Mouse (Mus musculus): Measurements from ENCODE around the gene Tmem127. TPM values are rescaled to one million over a fixed set of nuclear protein-coding genes. Genes with fewer than 3 reads are reported as not detected.

The Tmem127 gene
- polyA plus RNA-seq, 1 experiment from 2014 or later: 26.8 TPM

GRCm38 (mm10) chr2:127248334-127249004 is 761 bp downstream of the Tmem127 start:
- Histone ChIP-seq H3K4me1 (peaks cover 20% of the 10 kb centered on the region), H3K4me2 (peak overlapping the region; percentile 99), H3K27me3 (no peaks in the 10 kb centered on the region), H3K36me3 (peaks cover 31% of the 10 kb centered on the region), H3K4me3 (peak overlapping the region; percentile 89), H3K9me3 (no peaks in the 10 kb centered on the region), H3K27ac (peak overlapping the region; percentile 40; the same call in 1 of the 2 replicates), H3K9ac (peak overlapping the region; percentile 89)
- 1% methylated on average over 39 of the region's 39 CpGs for WGBS
- peak; percentile 62 for ATAC-seq (ENCODE audit: insufficient number of reproducible peaks, insufficient read depth, low FRiP score, low TSS enrichment, low read depth)

- ATAC-seq (ENCODE audit: insufficient number of reproducible peaks, insufficient read depth, low FRiP score, low TSS enrichment, low read depth): no peak
- H3K27me3 ChIP-seq: no peaks in the 10 kb centered on the region
- H3K36me3 ChIP-seq: peaks cover 13% of the 10 kb centered on the region
- peaks cover 20% of the 10 kb centered on the region for H3K4me1 ChIP-seq
- no peak overlapping the region for H3K4me3 ChIP-seq
- no peak overlapping the region for H3K9ac ChIP-seq
- no peak overlapping the region for H3K4me2 ChIP-seq
- H3K27ac ChIP-seq: no peak overlapping the region
- WGBS: 93% methylated on average over 9 of the region's 9 CpGs
- no peaks in the 10 kb centered on the region for H3K9me3 ChIP-seq
Observed at GRCm38 (mm10) chr2:127250291-127251008, 2.7 kb downstream of the Tmem127 start.

GRCm38 (mm10) chr2:127251457-127251856 is 3.7 kb downstream of the Tmem127 start:
- no peak for ATAC-seq (ENCODE audit: insufficient number of reproducible peaks, insufficient read depth, low FRiP score, low TSS enrichment, low read depth)
- Histone ChIP-seq H3K4me1 (peaks cover 19% of the 10 kb centered on the region), H3K9me3 (no peaks in the 10 kb centered on the region), H3K27ac (no peak overlapping the region), H3K27me3 (no peaks in the 10 kb centered on the region), H3K4me2 (no peak overlapping the region), H3K36me3 (peaks cover 13% of the 10 kb centered on the region), H3K4me3 (no peak overlapping the region), H3K9ac (0 out of 2 replicates have a peak overlapping the region, but pooled peaks have one; percentile 11)
- 80% methylated on average over 3 of the region's 3 CpGs for WGBS

- no peak overlapping the region for H3K4me3 ChIP-seq
- no peak overlapping the region for H3K9ac ChIP-seq
- 63% methylated on average over 3 of the region's 3 CpGs for WGBS
- peaks cover 13% of the 10 kb centered on the region for H3K4me1 ChIP-seq
- H3K9me3 ChIP-seq: no peaks in the 10 kb centered on the region
- no peak for ATAC-seq (ENCODE audit: insufficient number of reproducible peaks, insufficient read depth, low FRiP score, low TSS enrichment, low read depth)
- no peaks in the 10 kb centered on the region for H3K27me3 ChIP-seq
- H3K27ac ChIP-seq: no peak overlapping the region
- no peak overlapping the region for H3K4me2 ChIP-seq
- peaks cover 18% of the 10 kb centered on the region for H3K36me3 ChIP-seq
Observed at GRCm38 (mm10) chr2:127251880-127252527, 4.3 kb downstream of the Tmem127 start.

GRCm38 (mm10) chr2:127252787-127253186 is 5.1 kb downstream of the Tmem127 start:
- Histone ChIP-seq H3K27ac (no peak overlapping the region), H3K36me3 (peaks cover 26% of the 10 kb centered on the region), H3K4me2 (no peak overlapping the region), H3K4me3 (no peak overlapping the region), H3K27me3 (no peaks in the 10 kb centered on the region), H3K9me3 (no peaks in the 10 kb centered on the region), H3K9ac (no peak overlapping the region), H3K4me1 (peaks cover 12% of the 10 kb centered on the region)
- 86% methylated on average over 5 of the region's 5 CpGs for WGBS
- no peak for ATAC-seq (ENCODE audit: insufficient number of reproducible peaks, insufficient read depth, low FRiP score, low TSS enrichment, low read depth)

GRCm38 (mm10) chr2:127254604-127255134 is 7.0 kb downstream of the Tmem127 start:
- Histone ChIP-seq H3K9ac (no peak overlapping the region), H3K36me3 (peaks cover 45% of the 10 kb centered on the region), H3K4me1 (no peaks in the 10 kb centered on the region), H3K27ac (no peak overlapping the region), H3K4me3 (no peak overlapping the region), H3K4me2 (no peak overlapping the region), H3K27me3 (no peaks in the 10 kb centered on the region), H3K9me3 (no peaks in the 10 kb centered on the region)
- 85% methylated on average over 3 of the region's 3 CpGs for WGBS
- ATAC-seq (ENCODE audit: insufficient number of reproducible peaks, insufficient read depth, low FRiP score, low TSS enrichment, low read depth): no peak

- Histone ChIP-seq H3K36me3 (peaks cover 50% of the 10 kb centered on the region), H3K4me2 (no peak overlapping the region), H3K9me3 (no peaks in the 10 kb centered on the region), H3K9ac (no peak overlapping the region), H3K4me1 (no peaks in the 10 kb centered on the region), H3K27ac (no peak overlapping the region), H3K4me3 (no peak overlapping the region), H3K27me3 (no peaks in the 10 kb centered on the region)
- WGBS: 82% methylated on average over 6 of the region's 6 CpGs
- no peak for ATAC-seq (ENCODE audit: insufficient number of reproducible peaks, insufficient read depth, low FRiP score, low TSS enrichment, low read depth)
Observed at GRCm38 (mm10) chr2:127255294-127255693, 7.6 kb downstream of the Tmem127 start.

GRCm38 (mm10) chr2:127259340-127259739 is 11.6 kb downstream of the Tmem127 start:
- H3K27ac ChIP-seq: no peak overlapping the region
- no peak overlapping the region for H3K4me3 ChIP-seq
- peaks cover 47% of the 10 kb centered on the region for H3K36me3 ChIP-seq
- no peaks in the 10 kb centered on the region for H3K27me3 ChIP-seq
- ATAC-seq (ENCODE audit: insufficient number of reproducible peaks, insufficient read depth, low FRiP score, low TSS enrichment, low read depth): no peak
- H3K9me3 ChIP-seq: no peaks in the 10 kb centered on the region
- H3K4me2 ChIP-seq: no peak overlapping the region
- 89% methylated on average over 5 of the region's 5 CpGs for WGBS
- no peak overlapping the region for H3K9ac ChIP-seq
- H3K4me1 ChIP-seq: no peaks in the 10 kb centered on the region

- Histone ChIP-seq H3K4me1 (no peaks in the 10 kb centered on the region), H3K27ac (no peak overlapping the region), H3K9me3 (no peaks in the 10 kb centered on the region), H3K27me3 (no peaks in the 10 kb centered on the region), H3K4me2 (no peak overlapping the region), H3K36me3 (peaks cover 27% of the 10 kb centered on the region), H3K9ac (no peak overlapping the region), H3K4me3 (no peak overlapping the region)
- no peak for ATAC-seq (ENCODE audit: insufficient number of reproducible peaks, insufficient read depth, low FRiP score, low TSS enrichment, low read depth)
Observed at GRCm38 (mm10) chr2:127262480-127262879, 14.8 kb downstream of the Tmem127 start.

GRCm38 (mm10) chr2:127267854-127268253 is 20.1 kb downstream of the Tmem127 start:
- Histone ChIP-seq H3K4me3 (no peak overlapping the region), H3K4me1 (peaks cover 7% of the 10 kb centered on the region), H3K27me3 (no peaks in the 10 kb centered on the region), H3K27ac (no peak overlapping the region), H3K9me3 (no peaks in the 10 kb centered on the region), H3K9ac (no peak overlapping the region), H3K4me2 (no peak overlapping the region), H3K36me3 (peaks cover 5% of the 10 kb centered on the region)
- ATAC-seq (ENCODE audit: insufficient number of reproducible peaks, insufficient read depth, low FRiP score, low TSS enrichment, low read depth): no peak
- 42% methylated on average over 4 of the region's 4 CpGs for WGBS

- Histone ChIP-seq H3K27me3 (no peaks in the 10 kb centered on the region), H3K4me3 (peak within 1 kb of the TSS; percentile 94), H3K9me3 (no peaks in the 10 kb centered on the region), H3K4me2 (peak within 1 kb of the TSS; percentile 69), H3K9ac (peak within 1 kb of the TSS; percentile 90), H3K4me1 (peaks cover 10% of the 10 kb centered on the region), H3K27ac (peak within 1 kb of the TSS; percentile 92), H3K36me3 (peaks cover 6% of the 10 kb centered on the region)
- WGBS: under 1% methylated on average over 49 of the region's 49 CpGs
- ATAC-seq (ENCODE audit: insufficient number of reproducible peaks, insufficient read depth, low FRiP score, low TSS enrichment, low read depth): peak; percentile 98
Observed at GRCm38 (mm10) chr2:127269491-127270299, 22.0 kb downstream of the Tmem127 start, which contains the start of gene Stard7. Gene Stard7, plus strand, starts transcription at chr2:127270218.
